Mouse (Mus musculus) MEL (cell line): ENCODE data around the gene Ptcra. TPM values are rescaled to one million over a fixed set of nuclear protein-coding genes. Genes with fewer than 3 reads are reported as not detected.

Experiments
- DNase-seq: peaks from one replicate; pipeline ENCODE4 v3.0.0; 2011; ENCODE audit warnings: low read depth, low spot score
- H3K27ac ChIP-seq: 2 replicates; pipeline ENCODE4 v1.5.1; 2012; ENCODE audit warnings: low read depth, mild to moderate bottlenecking, control low read depth, low read length, moderate library complexity; ENCODE audit not compliant: control insufficient read depth
- H3K27me3 ChIP-seq, 2 experiments: fragments of 150-350 bp in 1 of 2; sonication (generic) in 1 of 2; 2 replicates each; pipeline ENCODE4 v1.6.1; 2012; ENCODE audit warnings: low read length in 2 of 2, mild to moderate bottlenecking in 2 of 2, improper control_type of control experiment in 1 of 2, moderate library complexity in 1 of 2; ENCODE audit not compliant: insufficient read depth in 2 of 2, control insufficient read depth in 1 of 2
- H3K36me3 ChIP-seq, 2 experiments: 2 replicates each; pipeline ENCODE4 v1.6.1; 2012 to 2014; ENCODE audit warnings: low read length in 2 of 2, improper control_type of control experiment in 1 of 2, inconsistent platforms in 1 of 2, mild to moderate bottlenecking in 1 of 2; ENCODE audit not compliant: insufficient read depth in 2 of 2, control insufficient read depth in 1 of 2
- H3K4me1 ChIP-seq, 2 experiments: fragments of 150-350 bp in 1 of 2; sonication (generic) in 1 of 2; 2 replicates each; pipeline ENCODE4 v1.6.1; 2012; ENCODE audit warnings: low read length in 2 of 2, improper control_type of control experiment in 1 of 2, mild to moderate bottlenecking in 1 of 2; ENCODE audit not compliant: insufficient read depth in 2 of 2, control insufficient read depth in 1 of 2
- H3K4me3 ChIP-seq, 2 experiments: fragments of 150-350 bp in 1 of 2; sonication (generic) in 1 of 2; 2 replicates each; pipeline ENCODE4 v1.5.1; 2012; ENCODE audit warnings: low read depth in 2 of 2, low read length in 2 of 2, mild to moderate bottlenecking in 2 of 2, moderate library complexity in 2 of 2, control low read depth in 1 of 2, improper control_type of control experiment in 1 of 2; ENCODE audit not compliant: control insufficient read depth in 1 of 2, insufficient read depth in 1 of 2
- H3K79me2 ChIP-seq: 2 replicates; pipeline ENCODE4 v1.6.1; 2012; ENCODE audit warnings: mild to moderate bottlenecking, low read length, moderate library complexity; ENCODE audit not compliant: control insufficient read depth, poor library complexity, insufficient read depth
- H3K9ac ChIP-seq: 2 replicates; pipeline ENCODE4 v1.6.1; 2012; ENCODE audit warnings: low read depth, mild to moderate bottlenecking, control low read depth, low read length, moderate library complexity; ENCODE audit not compliant: control insufficient read depth, poor library complexity, severe bottlenecking
- H3K9me3 ChIP-seq: fragments of 150-350 bp; sonication (generic); replicated peaks from 2 replicates; pipeline ENCODE4 v1.6.1; 2012; ENCODE audit warnings: mild to moderate bottlenecking, low read length, improper control_type of control experiment, moderate library complexity; ENCODE audit not compliant: insufficient read depth
- CTCF ChIP-seq, 3 experiments: IDR thresholded peaks in 2 of 3; conservative IDR thresholded peaks in 1 of 3; 2 replicates each; pipeline ENCODE4 v1.5.1; 2011 to 2012; ENCODE audit warnings: low read length in 3 of 3, low read depth in 2 of 3, mild to moderate bottlenecking in 2 of 3, improper control_type of control experiment in 1 of 3, inconsistent platforms in 1 of 3, mixed read lengths in 1 of 3, moderate library complexity in 1 of 3; ENCODE audit not compliant: control insufficient read depth in 1 of 3, insufficient read depth in 1 of 3, poor library complexity in 1 of 3, severe bottlenecking in 1 of 3
- MAZ ChIP-seq: IDR thresholded peaks from 2 replicates; pipeline ENCODE4 v1.6.1; 2012; ENCODE audit warnings: low read depth, mild to moderate bottlenecking, inconsistent platforms, low read length, improper control_type of control experiment
- MXI1 ChIP-seq: IDR thresholded peaks from 2 replicates; pipeline ENCODE4 v1.6.1; 2011; ENCODE audit warnings: mild to moderate bottlenecking, low read depth, low read length, improper control_type of control experiment
- NRF1 ChIP-seq: IDR thresholded peaks from 2 replicates; pipeline ENCODE4 v1.6.1; 2014; ENCODE audit warnings: low read depth, mild to moderate bottlenecking, inconsistent platforms, low read length, improper control_type of control experiment, moderate library complexity; ENCODE audit not compliant: poor library complexity, insufficient read depth, severe bottlenecking
- POLR2A ChIP-seq, 2 experiments: IDR thresholded peaks; 2 replicates each; pipeline ENCODE4 v1.6.1; 2011 to 2012; ENCODE audit warnings: low read length in 2 of 2, mild to moderate bottlenecking in 2 of 2, control low read depth in 1 of 2, improper control_type of control experiment in 1 of 2, low read depth in 1 of 2, moderate library complexity in 1 of 2; ENCODE audit not compliant: control insufficient read depth in 1 of 2, insufficient read depth in 1 of 2, poor library complexity in 1 of 2
- POLR2AphosphoS2 ChIP-seq: IDR thresholded peaks from 2 replicates; pipeline ENCODE4 v1.6.1; 2011; ENCODE audit warnings: low read length, improper control_type of control experiment
- RAD21 ChIP-seq: IDR thresholded peaks from 2 replicates; pipeline ENCODE4 v1.6.1; 2011; ENCODE audit warnings: mild to moderate bottlenecking, low read depth, low read length, improper control_type of control experiment
- RCOR1 ChIP-seq: IDR thresholded peaks from 2 replicates; pipeline ENCODE4 v1.6.1; 2012; ENCODE audit warnings: low read depth, mild to moderate bottlenecking, inconsistent platforms, low read length, improper control_type of control experiment
- SIN3A ChIP-seq: IDR thresholded peaks from 2 replicates; pipeline ENCODE4 v1.6.1; 2012; ENCODE audit warnings: low read length, improper control_type of control experiment, inconsistent platforms
- SMC3 ChIP-seq: IDR thresholded peaks from 2 replicates; pipeline ENCODE4 v1.6.1; 2011; ENCODE audit warnings: low read depth, low read length, improper control_type of control experiment
- ZNF384 ChIP-seq: IDR thresholded peaks from 2 replicates; pipeline ENCODE4 v1.6.1; 2012; ENCODE audit warnings: low read depth, mild to moderate bottlenecking, inconsistent platforms, low read length, improper control_type of control experiment
- polyA plus RNA-seq, 2 experiments: library from polyadenylated mRNA; stranded (reverse) in 1 of 2; unstranded in 1 of 2; fragments of >175 nt in 1 of 2; fragments of >200 nt in 1 of 2; gene quantifications; 2 replicates each; pipeline versions ENCODE4 v1.2.1 to v1.2.4; 2012; ENCODE audit warnings: low replicate concordance in 2 of 2, low read depth in 1 of 2; ENCODE audit not compliant: insufficient read length in 2 of 2, insufficient read depth in 1 of 2, missing spikeins in 1 of 2
- total RNA-seq: library from RNA; depleted of rRNA; stranded (reverse); fragments of 300-350 nt; gene quantifications from 2 replicates; pipeline ENCODE4 v1.2.3, GENCODE M21; 2012

Gene Ptcra
- total and polyA plus RNA-seq, 3 experiments, result 1.7 to 1.8 TPM; not detected in 1

DNA sequence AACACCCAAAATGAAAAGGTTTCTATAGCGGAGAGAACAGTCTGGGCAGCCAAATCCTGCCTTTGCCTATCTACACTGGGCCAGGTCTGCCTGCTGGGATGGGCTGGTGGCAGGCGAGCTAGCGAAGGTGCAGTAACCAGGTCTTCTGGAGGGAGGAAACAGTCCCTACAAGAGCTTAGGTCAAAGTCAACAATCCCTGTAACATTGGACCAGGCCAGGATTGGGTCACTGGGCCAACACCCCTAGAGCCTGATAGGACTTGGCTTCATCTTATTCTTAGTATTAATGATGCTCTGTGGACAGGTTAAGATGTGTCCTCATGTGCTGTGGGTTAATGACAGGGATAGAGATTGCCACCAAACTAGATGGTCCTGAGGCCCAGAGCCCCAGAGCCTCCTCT is 29.5 kb downstream of the Ptcra start:
- TF ChIP-seq MXI1 (no peak), POLR2AphosphoS2 (no peak), SIN3A (no peak)
- no peaks in the 10 kb centered on the region for H3K27me3 ChIP-seq
- H3K9ac ChIP-seq, result no peak overlapping the region
- no peak overlapping the region for H3K4me3 ChIP-seq
- H3K4me1 ChIP-seq, result no peaks in the 10 kb centered on the region
- no peak for DNase-seq
- H3K79me2 ChIP-seq, result no peaks in the 10 kb centered on the region
- no peaks in the 10 kb centered on the region; a peak in 2 of 4 replicates for H3K36me3 ChIP-seq
- H3K9me3 ChIP-seq, result no peaks in the 10 kb centered on the region
- no peak overlapping the region for H3K27ac ChIP-seq

DNA sequence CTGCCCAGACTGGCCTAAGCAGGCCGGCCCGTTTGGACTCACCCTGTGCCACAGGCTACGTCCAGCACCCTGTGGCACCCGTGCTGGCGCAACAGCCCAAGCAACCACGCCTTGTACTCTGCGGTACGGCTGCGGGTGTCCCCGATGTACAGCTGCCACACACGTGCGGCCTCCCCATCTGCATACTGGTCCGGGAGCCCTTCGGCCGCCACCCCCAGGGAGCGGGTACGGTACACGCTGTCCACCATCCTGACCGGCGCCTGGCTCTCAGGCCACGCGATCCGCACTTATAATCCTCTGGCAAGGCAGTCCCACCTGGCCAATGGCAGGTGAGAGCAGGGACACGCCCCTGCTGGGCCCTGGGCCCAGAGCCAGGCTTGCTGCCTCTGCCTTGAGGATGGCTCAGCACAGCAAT is 34.6 kb downstream of the Ptcra start, which contains the start of gene Gnmt:
Gnmt (minus strand) TSS at position 265 of the 415 bp plus-strand sequence.
- 0 out of 4 replicates have a peak, but pooled peaks of 1 of the 2 experiments have one; percentile 23 for TF ChIP-seq POLR2A (IDR thresholded peaks at IDR 0.05; ENCODE audit: control insufficient read depth in 1 of 2, insufficient read depth in 1 of 2, low read depth in 1 of 2, low read length in 2 of 2, poor library complexity in 1 of 2)
- no peak for TF ChIP-seq RCOR1
- TF ChIP-seq, all 39 proteins: peak for 1
- H3K79me2 ChIP-seq, result no peaks in the 10 kb centered on the region
- H3K27ac ChIP-seq, result no peak within 1 kb of the TSS
- H3K9me3 ChIP-seq, result no peaks in the 10 kb centered on the region
- H3K9ac ChIP-seq, result no peak within 1 kb of the TSS
- H3K36me3 ChIP-seq, result no peaks in the 10 kb centered on the region
- no peak within 1 kb of the TSS for H3K4me3 ChIP-seq
- no peaks in the 10 kb centered on the region for H3K27me3 ChIP-seq
- H3K4me1 ChIP-seq, result no peaks in the 10 kb centered on the region
- no peak for DNase-seq

DNA sequence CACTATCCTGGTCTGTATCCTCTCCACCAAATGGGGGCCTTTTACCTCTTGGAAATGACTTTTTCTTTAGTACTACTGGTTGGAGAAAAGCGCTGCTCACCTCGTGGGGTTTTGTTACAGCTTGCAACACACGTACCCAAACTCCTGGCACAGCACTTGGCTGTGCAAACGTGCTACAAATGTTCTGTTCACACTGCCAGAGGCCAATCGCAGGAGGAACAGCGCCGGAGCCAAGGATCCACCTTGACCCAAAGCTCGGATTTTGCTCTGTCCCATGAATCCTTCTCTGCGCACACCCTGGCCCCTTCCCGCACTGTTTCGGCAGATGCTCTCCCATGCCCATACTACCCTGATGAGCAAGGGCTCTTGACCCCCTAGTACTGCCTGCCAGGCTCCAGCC is 35.0 kb downstream of the Ptcra start:
- Histone ChIP-seq H3K27ac (no peak overlapping the region), H3K27me3 (no peaks in the 10 kb centered on the region), H3K9ac (no peak overlapping the region)
- no peak for TF ChIP-seq SMC3
- TF ChIP-seq, all 39 proteins: peak for 0
- no peak for DNase-seq
- H3K79me2 ChIP-seq, result no peaks in the 10 kb centered on the region
- H3K9me3 ChIP-seq, result no peaks in the 10 kb centered on the region
- no peaks in the 10 kb centered on the region for H3K36me3 ChIP-seq
- no peaks in the 10 kb centered on the region for H3K4me1 ChIP-seq
- H3K4me3 ChIP-seq, result no peak overlapping the region

DNA sequence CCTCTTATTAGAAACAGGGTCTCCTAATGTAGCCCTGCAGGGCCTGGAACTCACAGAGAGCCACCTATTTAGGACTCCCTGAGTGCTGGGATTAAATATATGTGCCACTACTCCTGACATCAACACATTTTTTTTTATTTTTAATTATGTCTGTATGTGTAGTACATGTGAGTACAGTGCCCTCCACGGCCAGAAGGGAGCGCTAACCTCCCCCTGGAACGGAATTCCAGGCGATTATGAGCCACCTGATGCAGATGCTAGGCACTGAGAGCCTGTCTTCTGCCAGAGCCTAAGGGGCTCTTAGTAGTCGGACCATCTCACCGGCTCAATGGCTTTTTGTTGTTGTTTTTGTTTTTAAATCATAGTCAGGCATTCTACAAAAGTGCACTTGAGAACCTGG is 35.5 kb downstream of the Ptcra start:
- no peaks in the 10 kb centered on the region for H3K36me3 ChIP-seq
- H3K4me3 ChIP-seq, result no peak overlapping the region
- H3K79me2 ChIP-seq, result no peaks in the 10 kb centered on the region
- DNase-seq, result peak; percentile 41
- peak; percentile 58; the same call in 1 of the 2 replicates for TF ChIP-seq ZNF384
- peak; percentile 31 for TF ChIP-seq RAD21
- TF ChIP-seq MAZ, result no peak
- no peak for TF ChIP-seq NRF1
- peak; percentile 55 for TF ChIP-seq SMC3
- TF ChIP-seq CTCF (IDR thresholded peaks at IDR 0.05 in 2 of 3, conservative IDR thresholded peaks at IDR 0.05 in 1 of 3; ENCODE audit: control insufficient read depth in 1 of 3, insufficient read depth in 1 of 3, low read depth in 2 of 3, low read length in 3 of 3, poor library complexity in 1 of 3, severe bottlenecking in 1 of 3), result peak; percentile 54 to 59 (median 54)
- H3K27ac ChIP-seq, result no peak overlapping the region
- H3K9ac ChIP-seq, result no peak overlapping the region
- no peaks in the 10 kb centered on the region for H3K27me3 ChIP-seq
- H3K4me1 ChIP-seq, result no peaks in the 10 kb centered on the region
- H3K9me3 ChIP-seq, result no peaks in the 10 kb centered on the region
